Mouse (Mus musculus): ENCODE measurements around the gene Kcnh6.
"Not testable (repeated sequence)": the region's sequence is repeated elsewhere in the genome, so short reads cannot be mapped to it uniquely, and the experiment has no call there.

Kcnh6 gene

DNA sequence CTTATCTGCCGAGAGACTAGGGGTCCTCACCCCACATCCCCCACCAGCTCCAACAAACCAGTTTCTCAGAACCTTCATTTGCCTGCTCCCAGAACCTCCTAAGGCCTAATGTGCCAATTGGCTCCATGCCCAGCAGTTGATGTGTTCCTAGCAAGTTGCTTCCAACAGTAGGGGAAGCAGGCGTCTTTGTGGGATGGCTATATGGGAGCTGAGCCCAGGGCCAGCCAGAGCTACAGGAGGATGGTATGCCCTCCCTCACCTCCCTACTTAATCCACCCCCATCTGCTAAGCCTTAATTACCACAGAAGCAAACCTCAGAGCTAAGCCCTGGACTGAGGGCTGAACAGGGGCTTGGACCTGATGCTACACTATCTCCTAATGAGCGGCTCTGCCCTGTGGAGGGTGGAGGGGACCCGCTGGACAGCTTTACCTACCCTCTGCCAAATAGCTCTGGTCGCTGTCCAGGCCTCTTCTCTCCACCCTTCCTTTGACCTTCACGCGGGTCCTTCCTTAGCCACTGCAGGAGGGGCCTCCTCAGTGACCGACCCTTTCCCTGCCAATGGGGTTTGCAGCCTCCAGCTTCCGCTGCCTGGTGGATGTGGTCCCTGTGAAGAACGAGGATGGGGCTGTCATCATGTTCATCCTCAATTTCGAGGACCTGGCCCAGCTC, 5.8 kb downstream of the Kcnh6 start:
- no peak for DNase-seq (ENCODE audit: low read depth)

DNA sequence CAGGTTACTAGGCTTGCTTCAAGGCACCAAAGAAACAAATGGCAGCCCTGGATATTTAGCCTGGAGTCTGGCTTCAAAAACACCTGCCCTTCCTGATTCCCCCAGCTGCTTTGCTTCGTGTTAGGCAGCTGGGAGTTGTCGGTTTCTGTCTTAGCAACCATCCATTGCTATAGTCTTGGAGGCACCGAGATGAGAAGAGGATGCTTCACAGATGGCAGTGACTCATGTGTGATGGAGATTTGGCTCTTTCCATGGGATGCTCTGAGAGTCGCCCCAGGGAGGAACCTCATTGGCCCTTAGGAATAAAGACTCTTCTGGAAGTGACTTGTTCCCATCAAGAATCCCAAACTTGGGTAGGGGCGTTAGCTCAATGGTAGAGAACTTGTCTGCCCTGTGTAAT, 8.5 kb downstream of the Kcnh6 start:
- no peak for DNase-seq (ENCODE audit: low read depth)

DNA sequence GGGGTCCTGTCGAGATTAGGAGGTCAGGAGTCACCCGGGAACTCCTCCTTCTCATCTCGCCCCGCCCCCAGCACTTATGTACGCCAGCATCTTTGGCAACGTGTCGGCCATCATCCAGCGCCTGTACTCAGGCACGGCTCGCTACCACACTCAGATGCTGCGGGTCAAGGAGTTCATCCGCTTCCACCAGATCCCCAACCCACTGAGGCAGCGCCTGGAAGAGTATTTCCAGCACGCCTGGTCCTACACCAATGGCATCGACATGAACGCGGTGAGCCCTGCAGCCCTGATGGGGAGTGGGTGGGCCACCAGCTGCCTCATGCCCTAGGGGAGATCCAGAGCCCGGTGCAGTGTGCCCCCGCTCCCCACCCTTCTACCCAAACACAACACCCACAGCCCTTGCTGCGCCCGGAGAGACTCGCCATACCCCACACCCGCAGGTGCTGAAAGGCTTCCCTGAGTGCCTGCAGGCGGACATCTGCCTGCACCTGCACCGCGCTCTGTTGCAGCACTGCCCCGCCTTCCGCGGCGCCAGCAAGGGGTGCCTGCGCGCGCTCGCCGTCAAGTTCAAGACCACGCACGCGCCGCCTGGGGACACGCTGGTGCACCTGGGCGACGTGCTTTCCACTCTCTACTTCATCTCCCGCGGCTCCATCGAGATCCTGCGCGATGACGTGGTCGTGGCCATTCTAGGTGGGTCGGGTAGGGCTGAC, 12.3 kb downstream of the Kcnh6 start:
- no peak for DNase-seq (ENCODE audit: low read depth)

DNA sequence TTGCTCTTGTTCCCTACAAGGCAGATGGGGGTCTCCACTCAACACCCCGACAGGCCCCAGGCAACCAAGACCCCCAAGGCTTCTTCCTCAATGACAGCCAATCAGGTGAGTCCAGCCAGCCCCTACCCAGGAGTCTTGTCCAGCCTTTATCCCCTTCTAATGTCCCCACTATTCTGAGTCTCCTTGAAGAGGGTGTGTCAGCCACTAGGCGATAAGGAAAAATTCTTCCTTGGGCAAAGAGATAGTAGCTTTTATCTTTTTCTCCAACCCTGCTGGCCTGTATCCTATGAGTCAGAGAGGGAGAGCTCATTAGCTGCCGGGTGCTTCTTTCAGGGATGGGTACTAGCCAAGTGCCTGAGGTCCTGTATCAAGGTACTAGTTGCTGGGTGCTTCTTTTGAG, 17.9 kb downstream of the Kcnh6 start:
- no peak for DNase-seq (ENCODE audit: low read depth)

DNA sequence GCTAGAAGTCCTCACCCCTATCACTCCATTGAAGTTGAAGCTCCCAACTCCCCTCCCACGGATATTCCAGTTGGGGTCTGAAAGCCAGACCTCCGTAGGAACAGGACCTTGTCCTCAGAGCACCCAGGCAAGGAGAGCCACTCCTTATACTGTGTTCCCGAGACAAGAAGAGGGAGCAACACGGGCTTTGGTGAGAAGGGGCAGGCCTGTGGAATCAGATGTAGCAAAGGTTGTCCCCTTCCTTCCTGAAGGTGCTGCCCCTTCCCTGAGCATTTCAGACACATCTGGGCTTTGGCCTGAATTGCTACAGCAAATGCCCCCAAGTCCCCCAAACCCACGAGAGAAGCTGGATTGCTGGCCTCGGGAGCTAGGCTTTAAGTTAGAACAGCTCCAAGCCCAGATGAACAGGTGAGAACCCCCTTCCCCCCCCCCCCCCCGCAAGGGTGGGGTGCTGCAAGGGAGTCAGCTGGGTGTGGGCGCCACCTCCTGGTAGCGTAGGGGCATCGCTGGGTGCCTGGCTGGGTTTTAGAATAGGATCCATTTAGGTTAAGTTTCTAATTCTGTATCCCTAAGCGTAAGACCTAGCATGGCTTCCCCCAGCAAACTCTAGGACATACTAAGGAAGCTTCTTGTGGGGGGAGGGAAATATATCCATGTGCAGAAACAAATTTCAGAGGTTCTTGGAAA, 18.7 kb downstream of the Kcnh6 start:
- DNase-seq (ENCODE audit: low read depth): peak; percentile 26

DNA sequence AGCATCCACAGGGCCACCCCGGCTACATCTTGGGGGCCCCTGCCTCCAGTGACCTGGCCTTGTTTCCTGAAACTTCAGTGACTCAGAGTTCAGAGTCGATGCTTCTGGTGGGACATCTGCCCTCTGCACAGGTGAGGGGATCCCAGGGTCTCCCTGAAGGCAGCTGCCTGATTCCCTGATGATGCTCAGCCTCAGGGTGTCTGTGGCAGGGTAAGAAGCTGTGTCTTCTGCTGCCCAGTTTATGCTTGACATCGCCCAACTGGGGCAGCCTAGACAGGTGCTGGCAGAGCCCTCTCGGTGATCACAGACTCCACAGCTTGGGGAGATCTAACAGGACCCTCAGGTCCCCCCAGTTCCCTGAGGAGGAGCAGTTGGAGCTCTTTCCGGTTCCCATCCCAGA, 19.7 kb downstream of the Kcnh6 start:
- DNase-seq (ENCODE audit: low read depth): no peak

DNA sequence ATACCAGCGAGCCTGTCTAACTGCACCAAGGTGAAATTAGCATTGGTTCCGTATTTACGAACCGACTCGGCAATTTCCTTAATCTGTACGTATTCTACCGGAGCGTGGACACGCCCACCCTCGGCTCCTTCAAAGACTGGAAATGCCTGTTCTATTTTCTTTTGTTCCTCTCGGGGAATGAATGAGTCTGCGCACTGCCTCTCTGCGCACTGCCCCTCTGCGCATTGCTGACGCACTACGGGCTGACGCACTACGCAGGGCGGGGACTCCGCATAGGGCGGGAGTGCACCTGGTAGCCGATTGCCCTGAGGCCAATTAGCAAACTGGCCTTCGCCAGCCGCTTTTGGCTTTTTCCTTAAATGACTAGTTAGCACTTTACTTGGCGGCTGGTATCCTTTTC, 24.1 kb downstream of the Kcnh6 start:
- not testable (repeated sequence) for DNase-seq (ENCODE audit: low read depth)

DNA sequence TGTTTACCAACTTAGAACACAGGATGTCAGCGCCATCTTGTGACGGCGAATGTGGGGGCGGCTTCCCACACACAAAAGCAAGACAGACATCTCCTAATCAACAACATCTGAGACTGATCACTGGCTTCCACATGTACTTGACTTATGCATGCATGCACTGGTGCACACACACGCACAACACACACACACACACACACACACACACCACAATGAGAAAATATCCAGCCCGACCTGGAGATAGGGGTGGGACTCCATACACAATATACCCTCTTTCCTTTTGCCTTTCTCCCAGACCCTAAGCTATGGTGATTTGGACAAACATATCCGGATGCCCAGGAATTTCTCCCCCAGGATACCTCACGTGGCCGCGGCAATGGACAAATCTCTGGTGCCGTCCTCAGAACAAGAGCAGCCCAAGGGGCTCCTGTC, 25.6 kb downstream of the Kcnh6 start:
- no peak for DNase-seq (ENCODE audit: low read depth)

DNA sequence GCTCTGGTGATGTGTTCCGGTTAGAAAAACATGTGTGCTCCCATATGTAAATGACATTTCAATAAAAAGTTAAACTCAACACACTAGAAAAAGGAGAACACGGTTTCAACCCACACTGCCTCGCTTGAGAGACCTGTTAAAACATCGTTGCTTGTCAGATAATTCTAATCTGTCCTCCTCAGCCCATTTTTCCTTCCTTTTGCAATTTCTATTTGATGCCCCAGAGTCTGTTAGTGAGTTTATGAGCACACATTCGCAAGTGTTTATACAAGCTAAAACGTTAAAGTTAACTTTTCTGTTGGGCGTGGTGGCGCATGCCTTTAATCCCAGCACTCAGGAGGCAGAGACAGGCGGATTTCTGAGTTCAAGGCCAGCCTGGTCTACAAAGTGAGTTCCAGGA, 27.1 kb downstream of the Kcnh6 start:
- no peak for DNase-seq (ENCODE audit: low read depth)

DNA sequence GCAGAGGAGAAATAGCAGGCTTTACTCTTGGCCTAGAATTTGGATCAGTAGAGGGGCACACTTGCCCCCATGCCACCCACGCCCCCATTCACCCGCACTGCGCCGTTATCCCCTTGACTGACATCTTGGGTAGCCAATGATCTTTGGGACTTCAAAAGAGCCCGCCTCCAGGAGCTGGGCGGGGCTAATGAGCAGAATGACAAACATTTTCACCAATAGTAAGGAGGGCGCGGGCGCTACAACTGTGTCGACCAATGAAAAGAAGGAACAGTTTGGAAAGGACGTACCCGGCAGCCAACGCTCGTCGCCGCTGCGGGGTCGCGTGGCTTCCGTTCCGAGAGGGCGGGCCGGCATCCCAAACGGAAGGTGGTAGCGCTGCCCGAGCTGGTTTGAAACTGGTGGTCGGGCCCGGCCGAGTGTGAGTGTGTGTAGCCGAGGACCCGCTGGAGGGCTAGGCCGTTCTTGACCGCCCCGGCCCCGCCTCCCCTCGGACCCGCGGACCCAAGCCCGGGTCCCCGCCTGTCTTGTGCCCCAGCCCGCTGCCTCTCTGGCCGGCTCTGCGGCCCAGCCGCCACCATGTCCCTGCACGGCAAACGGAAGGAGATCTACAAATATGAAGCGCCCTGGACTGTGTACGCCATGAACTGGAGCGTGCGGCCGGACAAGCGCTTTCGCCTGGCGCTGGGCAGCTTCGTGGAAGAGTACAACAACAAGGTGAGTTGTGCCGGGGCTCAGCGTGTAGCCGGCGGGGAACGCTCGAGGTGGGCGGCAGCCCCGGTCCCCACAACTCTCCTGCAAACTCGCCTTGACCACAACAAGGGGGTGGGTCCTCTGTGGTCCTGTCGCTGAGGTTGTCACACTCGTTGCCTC, 28.9 kb downstream of the Kcnh6 start, which contains the start of gene Dcaf7:
TSS of gene Dcaf7 (plus strand) at position 325 of the 870 bp plus-strand sequence.
- peak; percentile 99 for DNase-seq (ENCODE audit: low read depth)

DNA sequence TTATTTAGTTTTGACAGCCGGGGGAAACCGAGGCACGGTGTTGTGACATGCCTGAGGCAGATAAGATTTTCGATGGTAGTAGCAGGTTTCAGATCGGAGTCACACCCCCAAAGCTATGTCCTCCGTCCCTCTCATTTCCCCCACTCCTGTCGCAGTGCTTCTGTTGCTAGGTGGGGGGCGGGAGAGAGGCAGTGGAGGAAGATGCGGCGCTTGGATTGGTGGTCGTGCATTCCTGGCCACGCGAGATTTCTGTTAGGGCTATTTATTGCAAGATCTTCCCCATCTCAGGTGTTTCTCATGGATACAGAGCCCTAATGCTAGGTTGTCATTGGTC, 29.5 kb downstream of the Kcnh6 start:
- DNase-seq (ENCODE audit: low read depth): peak; percentile 39

DNA sequence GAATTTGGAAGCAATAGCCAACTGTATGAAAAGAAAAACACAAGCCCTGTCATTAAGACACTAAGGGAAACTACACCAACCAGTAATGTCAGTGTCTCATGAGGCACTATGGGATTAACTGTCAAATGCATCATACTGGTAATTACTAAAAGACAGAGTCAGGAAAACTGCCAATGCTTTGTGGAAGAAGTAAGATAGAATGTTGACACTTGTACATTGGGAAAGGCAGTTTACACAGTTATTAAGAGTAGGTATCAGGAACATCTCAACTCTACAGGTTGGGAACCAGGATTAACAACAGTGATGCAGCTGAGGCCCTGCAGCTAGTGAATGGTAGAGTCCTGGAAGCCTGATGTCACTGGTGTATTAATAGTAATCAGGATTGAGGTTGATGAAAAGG, 36.4 kb downstream of the Kcnh6 start:
- DNase-seq (ENCODE audit: low read depth): no peak

DNA sequence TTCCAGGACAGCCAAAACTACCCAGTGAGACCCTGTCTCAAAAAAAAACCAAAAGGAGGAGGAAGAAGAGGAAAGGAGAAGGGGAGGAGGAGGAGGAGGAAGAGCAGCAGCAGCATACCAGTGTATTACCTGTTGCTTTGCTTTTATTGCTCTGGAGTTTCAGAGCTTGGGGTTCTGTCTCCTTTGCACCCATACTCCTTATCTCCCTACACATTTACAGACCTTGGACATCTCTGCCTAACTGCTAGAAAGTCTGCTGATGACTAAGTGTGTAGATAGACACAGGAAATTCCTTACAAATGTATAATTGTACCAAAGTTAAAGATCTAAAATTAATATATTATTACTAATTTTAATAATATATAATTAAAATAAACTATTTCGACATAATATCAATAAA, 37.3 kb downstream of the Kcnh6 start:
- DNase-seq (ENCODE audit: low read depth): no peak

DNA sequence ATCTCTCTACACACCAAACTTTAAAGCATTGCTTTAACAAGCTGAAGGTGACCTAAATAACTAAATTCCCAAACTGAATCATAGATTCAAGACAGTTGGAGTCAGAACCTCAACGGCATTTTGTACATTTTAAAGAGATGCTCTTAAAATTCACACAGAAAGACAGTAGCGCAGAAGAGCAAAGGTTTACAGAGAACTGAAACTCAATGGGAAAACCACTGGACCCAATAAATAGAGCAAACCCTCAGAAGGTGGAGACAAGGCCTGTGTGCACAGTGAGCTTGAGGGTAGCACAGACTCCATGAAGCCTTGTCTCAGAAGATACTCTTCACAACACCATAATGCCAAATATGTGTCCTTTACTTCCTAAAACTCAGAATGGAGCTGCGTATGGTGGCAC, 37.9 kb downstream of the Kcnh6 start:
- no peak for DNase-seq (ENCODE audit: low read depth)

DNA sequence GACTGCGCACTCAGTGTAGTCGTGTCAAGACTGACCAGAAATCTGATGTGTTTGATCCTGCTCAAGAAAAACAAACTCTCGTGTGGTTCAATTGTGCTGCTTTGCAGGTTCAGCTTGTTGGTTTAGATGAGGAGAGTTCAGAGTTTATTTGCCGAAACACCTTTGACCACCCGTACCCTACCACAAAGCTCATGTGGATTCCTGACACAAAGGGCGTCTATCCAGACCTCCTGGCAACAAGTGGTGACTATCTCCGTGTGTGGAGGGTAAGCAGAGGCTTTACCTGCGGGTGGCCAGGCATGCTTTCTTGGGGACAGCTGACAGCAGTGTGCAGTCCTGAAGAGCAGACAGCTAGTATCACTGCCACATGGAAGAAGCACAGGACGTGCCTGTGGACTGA, 38.7 kb downstream of the Kcnh6 start:
- DNase-seq (ENCODE audit: low read depth): no peak

DNA sequence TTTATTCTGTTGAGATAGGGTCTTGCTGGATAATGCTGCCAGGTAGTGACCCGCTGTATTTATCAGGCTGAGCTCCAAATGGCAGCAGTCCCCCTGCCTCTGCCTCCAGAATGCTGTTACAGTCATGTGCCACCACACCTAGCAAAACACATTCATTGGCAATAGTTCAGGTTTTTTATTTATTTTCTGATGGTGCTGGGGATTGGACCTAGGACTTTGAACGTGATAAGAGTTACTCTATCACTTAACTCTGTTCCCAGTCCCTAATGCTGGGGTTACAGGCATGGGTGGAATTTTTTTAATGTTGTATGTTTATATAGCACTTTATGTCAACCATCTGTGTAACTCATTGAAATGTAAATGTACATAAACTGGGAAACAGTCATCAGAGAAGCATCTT, 46.0 kb downstream of the Kcnh6 start:
- DNase-seq (ENCODE audit: low read depth): no peak

DNA sequence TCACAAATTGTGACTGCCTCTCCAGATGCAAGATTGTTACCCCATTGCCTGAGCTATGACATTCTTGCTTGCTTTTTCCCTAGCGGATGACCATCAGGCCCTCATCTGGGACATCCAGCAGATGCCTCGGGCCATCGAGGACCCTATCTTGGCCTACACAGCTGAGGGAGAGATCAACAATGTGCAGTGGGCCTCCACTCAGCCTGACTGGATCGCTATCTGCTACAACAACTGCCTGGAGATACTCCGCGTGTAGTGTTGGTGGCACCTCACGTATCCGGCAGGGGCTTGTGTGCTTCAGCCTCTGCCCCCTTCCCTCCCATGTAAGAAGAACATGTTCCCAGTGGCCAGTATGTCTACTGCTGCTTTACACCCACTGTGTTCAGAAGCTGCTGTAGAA, 46.7 kb downstream of the Kcnh6 start:
- no peak for DNase-seq (ENCODE audit: low read depth)

DNA sequence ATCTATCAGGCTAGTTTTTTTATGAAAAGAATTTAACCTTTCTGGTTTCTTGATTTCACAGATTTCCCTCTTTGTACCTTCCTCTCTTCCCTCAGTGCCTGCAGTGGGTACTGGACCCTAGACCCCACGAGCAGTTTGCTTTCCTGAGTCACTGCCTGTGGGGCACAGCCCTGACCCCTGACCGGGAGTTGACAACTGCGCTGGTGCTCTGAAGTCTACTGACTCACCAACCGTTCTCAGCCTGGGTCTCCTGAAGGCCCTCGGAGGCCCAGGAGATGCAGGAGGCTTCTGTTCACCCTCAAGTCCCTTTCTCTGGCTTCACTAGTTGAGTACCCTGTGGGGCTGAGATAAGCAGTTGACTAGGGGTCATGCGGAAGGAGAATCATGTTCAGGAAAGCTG, 47.4 kb downstream of the Kcnh6 start:
- DNase-seq (ENCODE audit: low read depth): no peak

DNA sequence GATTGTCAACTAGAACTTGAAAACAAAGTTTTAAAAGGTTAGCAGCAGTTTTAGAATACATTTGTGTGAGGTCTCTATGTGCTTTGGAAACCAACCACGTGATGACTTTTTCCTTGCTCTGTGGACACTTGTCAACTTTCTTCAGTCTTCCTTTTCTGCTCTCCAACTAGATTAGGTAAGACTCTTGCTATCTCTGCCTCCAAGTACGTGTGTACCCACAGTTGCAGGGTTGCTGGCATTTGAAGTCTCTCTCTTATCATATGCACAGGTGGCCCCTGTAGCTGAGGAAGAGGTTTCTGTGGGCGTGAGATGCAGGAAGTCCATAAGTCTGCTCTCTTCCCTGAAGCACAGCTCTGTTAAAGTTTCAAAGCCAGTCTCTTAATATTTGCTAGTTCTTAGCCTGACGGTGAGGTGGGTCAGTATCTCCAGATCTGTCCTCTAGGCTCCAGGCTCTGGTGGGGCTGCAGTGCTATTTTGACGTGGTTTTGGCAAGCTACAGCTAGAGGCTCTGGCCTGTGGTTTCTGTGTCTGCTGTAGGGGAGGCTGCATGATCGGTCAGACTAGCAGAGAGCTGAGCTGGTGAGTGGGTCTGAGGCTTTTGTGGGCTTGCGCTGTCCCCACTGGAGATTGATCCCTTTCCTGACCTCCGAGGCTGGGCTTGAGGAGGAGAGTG, 49.0 kb downstream of the Kcnh6 start:
- DNase-seq (ENCODE audit: low read depth): no peak

DNA sequence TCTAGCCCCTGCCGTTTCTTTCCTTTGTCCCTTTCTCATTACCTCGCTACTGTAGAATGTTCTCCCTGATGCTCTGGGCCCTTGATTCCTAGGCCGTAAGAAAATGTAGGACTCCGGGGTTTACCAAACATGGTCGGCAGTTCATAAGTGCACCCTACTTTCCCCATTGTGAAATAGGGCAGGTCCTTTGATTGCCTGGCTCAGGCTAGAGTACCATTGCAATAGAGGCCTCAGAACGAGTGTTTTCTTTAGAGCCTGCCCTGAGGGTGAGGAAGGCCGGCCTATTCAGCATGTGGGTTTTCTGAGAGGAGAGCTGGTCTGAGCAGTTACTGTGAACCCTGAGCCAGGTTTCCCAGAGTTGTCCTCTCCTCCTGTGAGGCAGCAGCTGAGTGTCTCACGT, 50.1 kb downstream of the Kcnh6 start:
- DNase-seq (ENCODE audit: low read depth): no peak

DNA sequence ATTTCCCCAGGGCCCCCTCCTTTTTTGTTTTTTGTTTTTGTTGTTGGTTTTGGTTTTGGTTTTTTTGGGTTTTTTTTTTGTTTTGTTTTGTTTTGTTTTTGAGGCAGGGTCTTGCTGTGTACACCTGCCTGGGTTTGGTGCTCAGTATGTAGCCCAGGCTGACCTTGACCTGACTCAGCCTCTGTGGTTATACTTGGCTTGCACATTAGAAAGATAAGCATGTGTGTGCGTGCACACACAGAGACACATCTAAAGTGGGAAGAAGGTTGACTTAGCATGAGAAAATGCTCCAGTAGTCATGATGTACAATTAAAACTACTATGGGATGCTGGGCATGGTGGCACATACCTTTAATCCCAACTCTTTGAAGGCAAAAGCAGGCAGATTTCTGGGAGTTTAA, 52.6 kb downstream of the Kcnh6 start:
- no peak for DNase-seq (ENCODE audit: low read depth)

DNA sequence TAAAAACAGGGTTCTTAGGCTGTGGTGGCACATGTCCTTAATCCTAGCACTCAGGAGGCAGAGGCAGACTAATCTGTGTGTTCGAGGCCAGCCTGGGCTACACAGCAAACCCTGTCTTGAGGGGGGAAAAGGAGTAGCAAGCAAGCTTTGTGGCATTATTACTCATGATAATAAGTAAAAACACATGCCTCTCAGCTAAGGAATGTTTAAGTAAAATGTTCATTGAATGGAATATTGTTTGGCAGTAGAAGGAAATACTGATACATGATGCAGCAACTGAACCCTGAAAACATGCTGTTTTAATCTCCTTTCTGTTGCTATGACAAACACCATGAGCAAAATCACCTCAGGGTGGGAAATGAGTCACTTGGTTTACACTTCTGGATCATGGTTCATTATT, 53.4 kb downstream of the Kcnh6 start:
- DNase-seq (ENCODE audit: low read depth): no peak
